Mouse (Mus musculus) testis, adult 2 months (tissue): ENCODE data around the gene Rasl11a.

Experiments used
- CTCF ChIP-seq: fragments of 200-500 bp; IDR thresholded peaks from 2 replicates; pipeline ENCODE4 v1.5.1; 2012; ENCODE audit warnings: low read depth, mild to moderate bottlenecking, inconsistent platforms, low read length, moderate library complexity; ENCODE audit not compliant: control insufficient read depth, insufficient read depth, insufficient replicate concordance
- POLR2A ChIP-seq: fragments of 200-500 bp; IDR thresholded peaks from 2 replicates; pipeline ENCODE4 v1.6.1; 2012; ENCODE audit warnings: low read depth, mild to moderate bottlenecking, inconsistent platforms, low read length, moderate library complexity; ENCODE audit not compliant: control insufficient read depth

- 0 out of 2 replicates have a peak, but pooled peaks have one; percentile 10 for TF ChIP-seq CTCF
- TF ChIP-seq POLR2A, result peak; percentile 94
Observed at GRCm38 (mm10) chr5:146832769-146833448, 12.0 kb upstream of the Rasl11a start, which contains the start of gene Rpl21.
